Mouse (Mus musculus) liver, adult 2 months (tissue): ENCODE measurements around the gene Dnmbp. TPM values are rescaled to one million over a fixed set of nuclear protein-coding genes. Genes with fewer than 3 reads are reported as not detected.

Experiments
- DNase-seq: peaks from one replicate; pipeline ENCODE4 v3.0.0-alpha.2; 2011; ENCODE audit warnings: low read depth, low spot score; ENCODE audit errors: extremely low read depth
- H3K27ac ChIP-seq: fragments of 200-500 bp; replicated peaks from 2 replicates; pipeline ENCODE4 v1.5.1; 2012; ENCODE audit warnings: low read depth, mild to moderate bottlenecking, control low read depth, inconsistent platforms, low read length; ENCODE audit not compliant: insufficient read depth
- H3K27me3 ChIP-seq: fragments of 200-500 bp; 2 replicates; pipeline ENCODE4 v1.6.1; 2012; ENCODE audit warnings: mild to moderate bottlenecking, moderate library complexity, low read length, inconsistent platforms; ENCODE audit not compliant: control insufficient read depth, insufficient read depth
- H3K36me3 ChIP-seq: fragments of 200-500 bp; 2 replicates; pipeline ENCODE4 v1.6.1; 2012; ENCODE audit warnings: low read length, inconsistent platforms; ENCODE audit not compliant: control insufficient read depth, insufficient read depth
- H3K4me1 ChIP-seq: fragments of 200-500 bp; 2 replicates; pipeline ENCODE4 v1.6.1; 2011; ENCODE audit warnings: low read length; ENCODE audit not compliant: control insufficient read depth, insufficient read depth
- H3K4me3 ChIP-seq: fragments of 200-500 bp; 2 replicates; pipeline ENCODE4 v1.5.1; 2011; ENCODE audit warnings: low read depth, mild to moderate bottlenecking, control low read depth, low read length, moderate library complexity; ENCODE audit not compliant: insufficient read depth
- H3K79me2 ChIP-seq: fragments of 200-500 bp; 2 replicates; pipeline ENCODE4 v1.6.1; 2012; ENCODE audit warnings: inconsistent platforms, mild to moderate bottlenecking, low read length, moderate library complexity; ENCODE audit not compliant: control insufficient read depth, insufficient read depth
- H3K9ac ChIP-seq: fragments of 200-500 bp; 2 replicates; pipeline ENCODE4 v1.6.1; 2012; ENCODE audit warnings: low read depth, mild to moderate bottlenecking, control low read depth, inconsistent platforms, low read length
- CTCF ChIP-seq: fragments of 200-500 bp; IDR thresholded peaks from 2 replicates; pipeline ENCODE4 v1.5.1; 2011; ENCODE audit warnings: low read depth, low read length, control low read depth
- POLR2A ChIP-seq: fragments of 200-500 bp; IDR thresholded peaks from 2 replicates; pipeline ENCODE4 v1.6.1; 2011; ENCODE audit warnings: low read length, control low read depth; ENCODE audit not compliant: insufficient read depth; ENCODE audit errors: extremely low read depth
- WGBS: fragments of 180-500 bp; shearing (Covaris S2); methylation state at CpG from one replicate; pipeline ENCODE4 v1.1.7; 2018; 5-methylcytosine and 5-hydroxymethylcytosine counted together
- polyA plus RNA-seq: library from polyadenylated mRNA; depleted of rRNA; stranded (reverse); fragments of >200 nt; gene quantifications from 2 replicates; pipeline ENCODE4 v1.2.3, GENCODE M21; 2012
- total RNA-seq: library from RNA; depleted of rRNA; stranded (reverse); fragments of >200 nt; gene quantifications from 2 replicates; pipeline ENCODE4 v1.2.3, GENCODE M21; 2014

Dnmbp gene
- total and polyA plus RNA-seq, 2 experiments: 15.6 to 24.7 TPM

- 48% methylated on average over 5 of the region's 5 CpGs for WGBS
- H3K27ac ChIP-seq: no peak overlapping the region
- TF ChIP-seq CTCF (peak; percentile 77), POLR2A (no peak)
- no peaks in the 10 kb centered on the region for H3K27me3 ChIP-seq
- H3K9ac ChIP-seq: no peak overlapping the region
- no peak overlapping the region for H3K4me3 ChIP-seq
- H3K4me1 ChIP-seq: no peaks in the 10 kb centered on the region
- peaks cover 3% of the 10 kb centered on the region; the same call in 1 of the 2 replicates for H3K79me2 ChIP-seq
- peaks cover 3% of the 10 kb centered on the region; the same call in 1 of the 2 replicates for H3K36me3 ChIP-seq
- DNase-seq: peak; percentile 56
Measured at GRCm38 (mm10) chr19:43905985-43906384, 34.0 kb downstream of the Dnmbp start.

DNA sequence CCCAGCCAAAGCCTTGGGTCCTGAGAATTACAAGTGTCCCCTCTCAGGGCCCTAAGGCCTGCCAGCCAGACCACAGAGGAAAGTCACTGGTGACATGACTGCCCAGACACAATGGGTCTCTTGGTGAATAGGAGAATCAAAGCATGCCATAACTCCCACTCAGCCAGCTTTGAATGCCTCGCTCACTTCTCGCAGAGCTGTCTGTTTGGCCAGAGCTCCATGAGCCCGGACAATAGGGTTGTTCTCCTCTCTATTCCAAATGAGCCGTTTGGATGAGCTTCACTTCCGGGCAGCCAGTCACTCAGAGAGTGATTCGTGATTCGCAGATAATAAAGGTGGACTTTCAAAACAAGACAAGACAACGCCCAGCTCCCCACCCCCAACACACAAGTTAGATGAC lies 34.9 kb downstream of the Dnmbp start:
- no peak overlapping the region for H3K9ac ChIP-seq
- H3K4me1 ChIP-seq: no peaks in the 10 kb centered on the region
- DNase-seq: no peak
- peaks cover 2% of the 10 kb centered on the region; the same call in 1 of the 2 replicates for H3K36me3 ChIP-seq
- 91% methylated on average over 8 of the region's 8 CpGs for WGBS
- no peak overlapping the region for H3K4me3 ChIP-seq
- H3K27ac ChIP-seq: no peak overlapping the region
- H3K79me2 ChIP-seq: peaks cover 3% of the 10 kb centered on the region; the same call in 1 of the 2 replicates
- TF ChIP-seq CTCF: no peak
- no peak for TF ChIP-seq POLR2A
- no peaks in the 10 kb centered on the region for H3K27me3 ChIP-seq

GRCm38 (mm10) chr19:43904327-43904726 lies 35.7 kb downstream of the Dnmbp start:
- Histone ChIP-seq H3K36me3 (peaks cover 2% of the 10 kb centered on the region; the same call in 1 of the 2 replicates), H3K9ac (no peak overlapping the region), H3K4me1 (no peaks in the 10 kb centered on the region), H3K4me3 (no peak overlapping the region), H3K27me3 (no peaks in the 10 kb centered on the region), H3K79me2 (peaks cover 3% of the 10 kb centered on the region; the same call in 1 of the 2 replicates), H3K27ac (no peak overlapping the region)
- peak; percentile 71 for DNase-seq
- 25% methylated on average over 11 of the region's 11 CpGs for WGBS
- no peak for TF ChIP-seq CTCF
- TF ChIP-seq POLR2A: no peak

- Histone ChIP-seq H3K4me3 (no peak overlapping the region), H3K4me1 (peaks cover 2% of the 10 kb centered on the region; the same call in 1 of the 2 replicates), H3K79me2 (peaks cover 3% of the 10 kb centered on the region; the same call in 1 of the 2 replicates), H3K27me3 (no peaks in the 10 kb centered on the region), H3K9ac (no peak overlapping the region), H3K36me3 (peaks cover 2% of the 10 kb centered on the region; the same call in 1 of the 2 replicates), H3K27ac (no peak overlapping the region)
- DNase-seq: no peak
- 92% methylated on average over 12 of the region's 12 CpGs for WGBS
- TF ChIP-seq CTCF (no peak), POLR2A (no peak)
Measured at GRCm38 (mm10) chr19:43902887-43903286, 37.1 kb downstream of the Dnmbp start.

GRCm38 (mm10) chr19:43900690-43901089 lies 39.3 kb downstream of the Dnmbp start:
- no peaks in the 10 kb centered on the region; the same call in 1 of the 2 replicates for H3K79me2 ChIP-seq
- TF ChIP-seq CTCF (no peak), POLR2A (no peak)
- DNase-seq: no peak
- H3K36me3 ChIP-seq: peaks cover 2% of the 10 kb centered on the region; the same call in 1 of the 2 replicates
- 97% methylated on average over 9 of the region's 9 CpGs for WGBS
- H3K4me1 ChIP-seq: peaks cover 7% of the 10 kb centered on the region; the same call in 1 of the 2 replicates
- H3K4me3 ChIP-seq: no peak overlapping the region
- no peak overlapping the region for H3K27ac ChIP-seq
- no peaks in the 10 kb centered on the region for H3K27me3 ChIP-seq
- no peak overlapping the region for H3K9ac ChIP-seq

DNA sequence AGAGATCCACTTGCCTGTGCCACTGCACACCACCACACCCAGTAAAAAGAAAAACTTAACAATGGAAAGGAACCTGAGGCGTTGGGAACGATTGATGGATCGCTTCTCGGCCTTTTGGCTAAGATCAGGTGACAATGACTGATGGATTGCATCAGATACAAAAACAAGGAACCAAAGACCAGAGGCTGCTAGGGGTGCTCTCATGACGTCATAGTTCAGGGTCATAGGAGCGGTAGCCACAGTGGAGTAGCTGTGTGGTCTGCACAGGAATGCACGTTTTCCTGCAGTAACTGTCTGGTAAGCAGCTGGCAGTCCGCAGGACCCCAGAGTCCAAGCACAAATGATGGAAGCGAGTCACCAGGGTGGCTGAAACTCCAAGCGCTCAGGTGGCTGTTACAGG lies 41.4 kb downstream of the Dnmbp start:
- TF ChIP-seq POLR2A (no peak), CTCF (no peak)
- no peak overlapping the region for H3K27ac ChIP-seq
- 39% methylated on average over 10 of the region's 10 CpGs for WGBS
- peaks cover 9% of the 10 kb centered on the region; the same call in 1 of the 2 replicates for H3K4me1 ChIP-seq
- H3K27me3 ChIP-seq: no peaks in the 10 kb centered on the region
- no peaks in the 10 kb centered on the region; the same call in 1 of the 2 replicates for H3K79me2 ChIP-seq
- H3K4me3 ChIP-seq: no peak overlapping the region
- H3K36me3 ChIP-seq: peaks cover 2% of the 10 kb centered on the region; the same call in 1 of the 2 replicates
- peak; percentile 63 for DNase-seq
- no peak overlapping the region for H3K9ac ChIP-seq
